Mouse (Mus musculus) embryonic facial prominence, embryonic 11.5 days (tissue): ENCODE measurements at regions not wholly inside any gene's neighbourhood (a gene's known extent, or its start where the extent isn't known, plus 50 kb on each side); places are given as distances from the start of the nearest gene placed in this dataset.

ENCODE experiments used
- ATAC-seq: fragments of 200-750 bp; cut with Nextera tagmentation; replicated peaks from 2 replicates; pipeline ENCODE4 v1.8.0; 2017; ENCODE audit warnings: low read depth; ENCODE audit not compliant: insufficient number of reproducible peaks, low FRiP score, low TSS enrichment
- DNase-seq: peaks from one replicate; pipeline ENCODE4 v3.0.0-alpha.2; 2015; ENCODE audit warnings: low spot score
- H3K27ac ChIP-seq: fragments of 300-500 bp; sonication (generic); replicated peaks from 2 replicates; pipeline ENCODE4 v1.5.1; 2014; ENCODE audit warnings: mild to moderate bottlenecking, low read depth, low read length, control low read depth
- H3K27me3 ChIP-seq: fragments of 300-500 bp; sonication (generic); 2 replicates; pipeline ENCODE4 v1.6.1; 2014; ENCODE audit warnings: mild to moderate bottlenecking, low read length, moderate library complexity, mixed read lengths; ENCODE audit not compliant: control insufficient read depth, insufficient read depth
- H3K36me3 ChIP-seq: fragments of 300-500 bp; sonication (generic); replicated peaks from 2 replicates; pipeline ENCODE4 v1.6.1; 2014; ENCODE audit warnings: low read depth, mild to moderate bottlenecking, low read length, moderate library complexity, mixed read lengths; ENCODE audit not compliant: control insufficient read depth, insufficient read depth
- H3K4me1 ChIP-seq: fragments of 300-500 bp; sonication (generic); 2 replicates; pipeline ENCODE4 v1.6.1; 2014; ENCODE audit warnings: low read length, mixed read lengths; ENCODE audit not compliant: control insufficient read depth, insufficient read depth
- H3K4me2 ChIP-seq: fragments of 300-500 bp; sonication (generic); 2 replicates; pipeline ENCODE4 v1.6.1; 2014; ENCODE audit warnings: low read depth, mild to moderate bottlenecking, control low read depth, low read length, moderate library complexity
- H3K4me3 ChIP-seq: fragments of 300-500 bp; sonication (generic); 2 replicates; pipeline ENCODE4 v1.5.1; 2014; ENCODE audit warnings: low read depth, low read length, control low read depth
- H3K9ac ChIP-seq: fragments of 300-500 bp; sonication (generic); replicated peaks from 2 replicates; pipeline ENCODE4 v1.6.1; 2014; ENCODE audit warnings: mild to moderate bottlenecking, control low read depth, low read length
- H3K9me3 ChIP-seq: fragments of 300-500 bp; sonication (generic); replicated peaks from 2 replicates; pipeline ENCODE4 v1.6.1; 2016; ENCODE audit warnings: mild to moderate bottlenecking, low read length, inconsistent platforms, mixed read lengths; ENCODE audit not compliant: control insufficient read depth
- WGBS: fragments of 180-500 bp; shearing (Covaris S2); extraction: QIAGEN DNeasy Blood & Tissue Kit; methylation state at CpG from one replicate; pipeline ENCODE4 v1.1.7; 2014; 5-methylcytosine and 5-hydroxymethylcytosine counted together

DNA sequence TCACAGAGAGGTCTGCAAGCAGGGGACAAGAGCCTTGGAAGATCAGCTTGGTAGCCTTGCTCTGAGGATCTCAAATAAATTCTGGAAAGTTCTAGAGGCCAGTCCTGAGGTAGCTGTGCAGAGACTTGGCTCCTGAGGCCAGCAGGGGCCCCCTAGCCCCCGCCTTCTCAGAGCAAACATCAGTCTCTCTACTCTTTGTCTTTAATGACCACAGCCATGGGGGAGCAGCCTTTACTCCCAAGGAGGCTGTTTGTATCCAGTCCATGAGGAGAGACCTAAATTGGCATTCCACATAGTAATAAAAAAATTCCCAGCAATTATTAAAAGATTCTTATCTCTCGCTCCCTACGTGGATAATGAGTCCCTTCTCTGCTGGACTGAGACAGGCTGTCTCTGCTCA is 726.8 kb downstream of the Gm826 start:
- DNase-seq (no peak), ATAC-seq (no peak)
- Histone ChIP-seq H3K4me1 (no peaks in the 10 kb centered on the region), H3K4me3 (no peak overlapping the region), H3K27me3 (no peaks in the 10 kb centered on the region), H3K36me3 (no peaks in the 10 kb centered on the region), H3K4me2 (no peak overlapping the region), H3K9ac (no peak overlapping the region), H3K9me3 (no peaks in the 10 kb centered on the region), H3K27ac (no peak overlapping the region)
- 36% methylated on average over 3 of the region's 3 CpGs for WGBS

DNA sequence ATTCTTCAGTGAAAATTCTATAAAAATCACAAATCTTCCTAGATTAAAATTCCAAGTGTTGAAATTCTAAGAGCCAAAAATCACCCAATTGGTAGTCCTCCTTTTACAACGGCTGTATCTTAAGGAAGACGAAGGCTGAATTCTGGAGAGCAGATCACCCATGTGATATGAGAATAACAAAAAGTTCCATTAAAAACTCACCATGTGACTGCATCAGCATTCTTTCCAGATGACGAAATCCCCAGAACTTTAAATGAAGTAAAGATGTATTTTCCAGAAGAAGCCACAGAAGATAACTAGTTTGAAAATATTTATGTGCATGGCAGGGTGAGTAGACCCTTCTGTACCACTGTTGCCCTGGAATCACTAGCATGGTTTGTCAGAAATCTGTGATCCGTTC is 723.5 kb downstream of the Gm826 start:
- no peak overlapping the region for H3K27ac ChIP-seq
- DNase-seq (no peak), ATAC-seq (no peak)
- H3K4me3 ChIP-seq, result no peak overlapping the region
- H3K9ac ChIP-seq, result no peak overlapping the region
- no peaks in the 10 kb centered on the region for H3K9me3 ChIP-seq
- no peaks in the 10 kb centered on the region for H3K27me3 ChIP-seq
- H3K36me3 ChIP-seq, result no peaks in the 10 kb centered on the region
- H3K4me1 ChIP-seq, result no peaks in the 10 kb centered on the region
- H3K4me2 ChIP-seq, result no peak overlapping the region
- WGBS, result 79% methylated on average over 4 of the region's 4 CpGs

DNA sequence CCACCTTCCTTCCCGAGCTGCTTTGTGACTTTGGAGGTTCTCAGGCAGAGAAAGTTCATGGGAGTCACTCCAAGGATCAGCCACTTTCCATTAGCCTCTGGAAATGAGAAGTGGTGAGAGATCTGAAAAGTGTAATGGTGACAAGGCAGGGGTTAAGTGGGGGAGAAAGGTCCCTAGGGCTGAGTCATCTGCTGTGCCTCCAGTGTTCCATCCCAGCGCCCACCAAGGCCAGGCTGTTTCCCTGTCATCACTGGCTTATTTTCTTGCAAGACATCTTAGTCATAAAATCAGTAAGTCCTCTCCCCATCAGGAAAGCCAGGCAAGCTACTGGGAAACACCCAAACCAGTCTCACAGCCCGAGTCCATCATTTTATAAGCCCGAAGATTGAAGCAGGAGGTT is 717.3 kb downstream of the Gm826 start:
- Histone ChIP-seq H3K4me1 (no peaks in the 10 kb centered on the region), H3K27ac (no peak overlapping the region), H3K9ac (no peak overlapping the region), H3K27me3 (no peaks in the 10 kb centered on the region), H3K36me3 (no peaks in the 10 kb centered on the region), H3K4me2 (no peak overlapping the region), H3K9me3 (no peaks in the 10 kb centered on the region), H3K4me3 (no peak overlapping the region)
- 51% methylated on average over 4 of the region's 4 CpGs for WGBS
- DNase-seq (no peak), ATAC-seq (no peak)

DNA sequence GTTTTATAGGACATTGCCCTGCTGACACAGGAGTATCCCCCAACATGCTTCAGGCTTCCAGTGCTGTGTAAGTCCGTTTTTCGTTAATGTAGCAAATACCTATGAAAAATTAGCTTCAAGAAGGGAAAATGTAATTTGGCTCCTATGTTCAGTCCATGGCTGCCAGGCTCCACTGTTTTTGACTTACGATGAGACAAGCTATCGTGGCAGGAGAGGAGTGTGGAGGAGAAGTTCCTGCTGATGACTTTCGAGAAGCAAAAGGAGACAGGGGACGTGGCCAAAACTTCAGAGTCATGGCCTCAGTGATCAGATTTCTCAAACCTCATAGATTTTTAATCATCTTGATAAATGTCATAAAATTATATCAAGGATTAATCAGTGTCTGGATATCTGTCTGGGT is 712.7 kb downstream of the Gm826 start:
- Histone ChIP-seq H3K4me3 (no peak overlapping the region), H3K27ac (no peak overlapping the region), H3K36me3 (no peaks in the 10 kb centered on the region), H3K9ac (no peak overlapping the region), H3K9me3 (no peaks in the 10 kb centered on the region), H3K27me3 (no peaks in the 10 kb centered on the region), H3K4me2 (no peak overlapping the region), H3K4me1 (no peaks in the 10 kb centered on the region)
- WGBS, result 88% methylated on average over 6 of the region's 6 CpGs
- ATAC-seq (no peak), DNase-seq (no peak)

DNA sequence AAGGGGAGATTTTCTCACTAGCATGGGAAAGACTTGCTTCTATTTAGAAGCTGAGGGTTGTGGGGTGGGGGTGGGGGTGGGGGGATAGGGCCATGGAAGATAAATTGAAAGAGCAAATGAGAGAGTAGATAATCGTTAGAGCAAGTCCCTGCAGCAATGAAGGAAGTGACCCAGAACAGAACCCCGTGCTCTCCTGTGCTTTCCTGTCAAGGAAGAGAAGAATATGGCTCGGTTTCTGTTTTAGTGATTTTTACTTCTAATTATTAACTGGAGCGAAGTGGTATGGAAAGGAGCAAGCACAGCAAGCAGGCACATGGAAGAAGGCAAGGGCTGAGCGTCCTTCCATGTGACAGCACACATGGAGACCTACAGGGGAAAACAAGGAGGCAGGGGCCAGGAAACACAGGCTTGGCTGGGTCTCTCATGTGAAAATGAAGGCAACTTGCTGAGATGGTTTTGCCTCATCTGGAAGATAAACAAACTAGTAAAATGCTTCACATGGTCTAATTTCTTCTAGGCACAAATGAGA is 711.8 kb downstream of the Gm826 start:
- 52% methylated on average over 5 of the region's 5 CpGs for WGBS
- Histone ChIP-seq H3K27ac (no peak overlapping the region), H3K27me3 (no peaks in the 10 kb centered on the region), H3K9me3 (no peaks in the 10 kb centered on the region), H3K4me1 (no peaks in the 10 kb centered on the region), H3K4me3 (no peak overlapping the region), H3K9ac (no peak overlapping the region), H3K4me2 (no peak overlapping the region), H3K36me3 (no peaks in the 10 kb centered on the region)
- ATAC-seq (no peak), DNase-seq (no peak)

DNA sequence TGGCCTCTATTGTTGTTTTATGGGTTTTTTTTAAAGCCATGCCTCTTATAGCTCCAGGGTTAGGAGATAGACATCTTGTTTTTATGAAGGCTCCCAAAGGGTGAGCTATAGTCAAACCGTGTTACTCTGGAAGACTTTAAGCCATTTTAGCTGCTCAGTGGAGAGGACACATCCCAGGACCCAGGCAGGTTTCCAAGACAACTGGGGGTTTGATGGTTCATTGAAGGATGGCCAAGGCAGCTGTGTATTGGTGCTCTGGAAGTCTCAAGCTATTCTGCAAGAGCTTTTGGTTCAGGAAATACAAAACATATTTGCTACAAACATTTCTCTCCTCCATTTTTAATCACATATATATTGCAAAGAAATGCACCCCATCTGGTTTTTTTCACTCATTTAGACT is 708.7 kb downstream of the Gm826 start:
- no peak overlapping the region for H3K27ac ChIP-seq
- H3K9me3 ChIP-seq, result no peaks in the 10 kb centered on the region
- H3K4me1 ChIP-seq, result no peaks in the 10 kb centered on the region
- ATAC-seq (no peak), DNase-seq (no peak)
- H3K9ac ChIP-seq, result no peak overlapping the region
- H3K4me2 ChIP-seq, result no peak overlapping the region
- no peaks in the 10 kb centered on the region for H3K36me3 ChIP-seq
- H3K4me3 ChIP-seq, result no peak overlapping the region
- no peaks in the 10 kb centered on the region for H3K27me3 ChIP-seq
- 72% methylated on average over 1 of the region's 1 CpGs for WGBS

DNA sequence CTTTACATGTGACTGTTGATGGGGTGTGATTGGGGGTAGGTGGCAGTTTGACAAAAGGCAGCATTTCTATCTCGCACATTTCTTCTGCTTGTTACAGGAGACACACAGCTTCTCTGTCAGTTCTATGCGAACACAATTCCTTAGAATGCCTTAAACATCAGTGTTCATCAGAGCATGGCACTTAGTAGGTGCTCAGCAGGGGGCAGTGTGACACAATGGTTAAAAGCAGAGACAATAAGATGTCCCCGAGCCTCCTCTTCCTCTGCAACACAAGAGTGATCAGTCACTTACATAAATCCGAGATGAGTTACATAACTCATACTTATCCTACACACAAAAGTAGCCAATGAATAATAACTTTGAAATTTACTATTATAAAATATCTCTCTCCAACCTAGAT is 688.1 kb downstream of the Gm826 start:
- no peaks in the 10 kb centered on the region for H3K4me1 ChIP-seq
- ATAC-seq (no peak), DNase-seq (peak; percentile 40)
- no peaks in the 10 kb centered on the region for H3K36me3 ChIP-seq
- H3K9ac ChIP-seq, result no peak overlapping the region
- H3K27me3 ChIP-seq, result no peaks in the 10 kb centered on the region
- H3K4me2 ChIP-seq, result no peak overlapping the region
- H3K4me3 ChIP-seq, result no peak overlapping the region
- H3K27ac ChIP-seq, result no peak overlapping the region
- 59% methylated on average over 4 of the region's 4 CpGs for WGBS
- no peaks in the 10 kb centered on the region for H3K9me3 ChIP-seq

DNA sequence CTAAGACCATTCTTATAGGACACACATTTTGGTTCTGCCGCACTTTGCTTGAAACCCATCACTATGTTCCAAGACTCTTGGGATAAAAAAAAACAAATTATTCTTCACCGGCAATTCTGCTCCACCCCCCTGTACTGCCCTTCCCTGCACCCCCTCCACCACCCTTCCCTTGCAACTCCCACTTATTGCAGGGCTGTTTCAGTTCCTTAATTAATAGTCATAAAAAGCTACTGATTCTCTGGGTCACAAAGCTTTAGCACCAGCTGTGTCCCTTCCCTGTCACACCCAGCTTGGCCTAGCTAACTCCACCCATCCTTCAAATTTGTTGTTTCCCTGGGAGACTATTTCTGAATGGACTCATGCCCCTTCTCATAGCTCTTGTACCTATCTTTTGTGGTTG is 687.4 kb downstream of the Gm826 start:
- Histone ChIP-seq H3K4me3 (no peak overlapping the region), H3K9ac (no peak overlapping the region), H3K36me3 (no peaks in the 10 kb centered on the region), H3K4me2 (no peak overlapping the region), H3K9me3 (no peaks in the 10 kb centered on the region), H3K4me1 (no peaks in the 10 kb centered on the region), H3K27ac (no peak overlapping the region), H3K27me3 (no peaks in the 10 kb centered on the region)
- DNase-seq (no peak), ATAC-seq (no peak)
- WGBS, result 96% methylated on average over 2 of the region's 2 CpGs
